Mouse (Mus musculus): ENCODE data around the gene Akirin1.

The Akirin1 gene

GRCm38 (mm10) chr4:123717574-123718433 is 32.3 kb downstream of the Akirin1 start, which contains the start of gene Ndufs5:
Ndufs5 (minus strand) TSS chr4:123718202.
- DNase-seq (ENCODE audit: low spot score): peak; percentile 96

- DNase-seq (ENCODE audit: low spot score): peak; percentile 65
These were observed 37.7 kb downstream of the Akirin1 start for GRCm38 (mm10) chr4:123712431-123712830.

GRCm38 (mm10) chr4:123707340-123707739 is 42.8 kb downstream of the Akirin1 start:
- no peak for DNase-seq (ENCODE audit: low spot score)

- DNase-seq (ENCODE audit: low spot score): no peak
These were observed 44.8 kb downstream of the Akirin1 start for GRCm38 (mm10) chr4:123705340-123705739.

GRCm38 (mm10) chr4:123693384-123693783 is 56.8 kb downstream of the Akirin1 start:
- DNase-seq (ENCODE audit: low spot score): no peak

GRCm38 (mm10) chr4:123692071-123692470 is 58.1 kb downstream of the Akirin1 start:
- no peak for DNase-seq (ENCODE audit: low spot score)

GRCm38 (mm10) chr4:123690311-123690710 is 59.8 kb downstream of the Akirin1 start:
- DNase-seq (ENCODE audit: low spot score): no peak

- DNase-seq (ENCODE audit: low spot score): no peak
These were observed 62.9 kb downstream of the Akirin1 start for GRCm38 (mm10) chr4:123687025-123687781.

GRCm38 (mm10) chr4:123686368-123687024 is 63.6 kb downstream of the Akirin1 start:
- DNase-seq (ENCODE audit: low spot score): no peak

GRCm38 (mm10) chr4:123685506-123686242 is 64.5 kb downstream of the Akirin1 start:
- no peak for DNase-seq (ENCODE audit: low spot score)

GRCm38 (mm10) chr4:123685046-123685445 is 65.1 kb downstream of the Akirin1 start:
- DNase-seq (ENCODE audit: low spot score): no peak
